Mouse (Mus musculus) right cerebral cortex, adult 18-20 months (tissue): Measurements from ENCODE around the gene Fstl3.
A peak's percentile ranks its signal among the peaks of the same experiment; 100 is the strongest.

ENCODE experiments used
- DNase-seq: peaks from one replicate; pipeline ENCODE4 v3.0.0; 2022; ENCODE audit warnings: mixed read lengths

The Fstl3 gene

DNA sequence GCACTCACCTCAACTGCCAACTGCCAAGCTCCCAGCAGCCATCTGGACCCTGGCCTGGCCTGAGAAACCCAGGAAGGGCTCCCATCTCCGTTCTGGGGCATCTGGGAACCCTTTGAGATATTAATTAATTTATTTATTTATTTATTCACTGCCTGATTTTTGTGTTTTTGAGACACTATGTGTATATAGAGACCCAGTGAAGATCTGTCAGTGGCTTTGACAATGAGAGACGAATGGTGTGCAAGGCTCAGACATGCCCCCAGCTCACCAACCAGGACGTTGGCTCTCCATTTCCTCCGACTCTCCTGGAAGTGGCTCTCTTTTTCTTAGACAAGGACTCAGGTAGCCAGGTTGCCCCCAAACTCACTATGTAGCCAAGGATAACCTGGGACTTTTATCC, 13.8 kb downstream of the Fstl3 start, which contains the start of gene Prss57:
Gene Prss57, minus strand, starts transcription at position 101 of the 400 bp plus-strand sequence.
- DNase-seq, result no peak

DNA sequence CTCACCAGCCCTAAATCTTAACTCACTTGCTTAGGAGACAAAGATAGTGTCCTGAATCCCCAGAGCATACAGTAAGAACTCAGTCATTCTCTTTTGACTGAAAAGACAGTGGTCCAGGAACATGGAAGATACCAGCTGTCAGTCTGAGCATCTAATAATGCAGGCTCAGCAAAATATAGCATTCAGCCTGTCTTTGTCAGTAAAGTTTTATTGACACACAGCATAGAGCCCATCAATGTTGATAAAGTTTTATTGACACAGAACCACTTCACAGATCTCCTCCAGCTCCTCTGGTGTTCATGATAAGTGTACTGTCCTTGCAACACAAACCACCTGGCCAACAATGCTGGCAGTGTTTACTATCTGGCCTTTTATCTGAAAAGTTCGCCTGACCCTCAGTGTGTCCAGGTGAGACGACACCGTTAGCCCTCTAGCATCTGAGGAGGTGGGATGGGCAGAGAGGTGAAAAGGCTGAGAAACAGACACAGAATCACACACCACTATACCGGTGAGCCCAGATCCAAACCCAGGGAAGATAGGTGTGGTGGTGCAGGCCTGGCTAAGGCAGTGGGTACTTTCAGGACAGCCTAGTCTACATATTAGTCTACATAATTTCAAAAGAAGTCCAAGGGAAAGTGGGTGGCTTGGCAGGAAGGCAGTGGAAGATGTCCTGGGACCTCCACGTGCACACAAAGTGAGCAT, 15.4 kb downstream of the Fstl3 start:
- DNase-seq, result no peak

DNA sequence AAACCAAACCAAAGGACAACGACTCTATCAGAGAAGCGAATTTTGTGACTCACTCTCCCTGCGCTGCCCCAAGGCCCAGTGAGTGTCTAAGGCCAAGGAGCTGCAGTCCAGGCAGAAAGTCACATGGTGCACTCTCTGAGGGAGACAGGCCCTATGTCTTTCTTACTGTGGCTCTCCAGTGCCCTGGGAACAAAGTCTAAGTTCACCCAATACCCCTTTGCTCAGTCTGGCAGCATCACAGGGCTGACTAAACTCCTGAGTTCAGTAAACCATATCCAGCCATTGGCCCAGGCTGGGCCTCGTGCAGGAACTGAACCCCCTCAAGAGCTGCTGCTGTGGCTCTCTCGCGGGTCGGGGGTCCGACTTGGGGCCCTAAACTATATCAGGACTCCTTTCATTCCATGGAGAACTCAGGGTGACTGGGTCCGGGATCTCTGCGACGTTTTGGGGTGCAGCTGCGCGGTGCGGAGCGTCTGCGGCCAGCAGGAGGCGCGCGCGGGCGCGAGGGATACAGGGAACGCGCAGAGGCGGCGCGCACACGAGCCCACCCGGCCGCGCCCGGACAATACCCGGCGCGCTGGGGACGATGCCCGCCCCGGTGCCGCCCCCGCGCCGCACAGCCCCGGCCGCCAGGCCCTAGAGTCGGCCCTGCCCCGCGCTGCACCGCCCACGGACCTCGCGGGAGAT, 16.1 kb downstream of the Fstl3 start, which contains the start of gene Palm:
Gene Palm, plus strand, starts transcription at position 522 of the 687 bp plus-strand sequence.
- peak; percentile 85 for DNase-seq

DNA sequence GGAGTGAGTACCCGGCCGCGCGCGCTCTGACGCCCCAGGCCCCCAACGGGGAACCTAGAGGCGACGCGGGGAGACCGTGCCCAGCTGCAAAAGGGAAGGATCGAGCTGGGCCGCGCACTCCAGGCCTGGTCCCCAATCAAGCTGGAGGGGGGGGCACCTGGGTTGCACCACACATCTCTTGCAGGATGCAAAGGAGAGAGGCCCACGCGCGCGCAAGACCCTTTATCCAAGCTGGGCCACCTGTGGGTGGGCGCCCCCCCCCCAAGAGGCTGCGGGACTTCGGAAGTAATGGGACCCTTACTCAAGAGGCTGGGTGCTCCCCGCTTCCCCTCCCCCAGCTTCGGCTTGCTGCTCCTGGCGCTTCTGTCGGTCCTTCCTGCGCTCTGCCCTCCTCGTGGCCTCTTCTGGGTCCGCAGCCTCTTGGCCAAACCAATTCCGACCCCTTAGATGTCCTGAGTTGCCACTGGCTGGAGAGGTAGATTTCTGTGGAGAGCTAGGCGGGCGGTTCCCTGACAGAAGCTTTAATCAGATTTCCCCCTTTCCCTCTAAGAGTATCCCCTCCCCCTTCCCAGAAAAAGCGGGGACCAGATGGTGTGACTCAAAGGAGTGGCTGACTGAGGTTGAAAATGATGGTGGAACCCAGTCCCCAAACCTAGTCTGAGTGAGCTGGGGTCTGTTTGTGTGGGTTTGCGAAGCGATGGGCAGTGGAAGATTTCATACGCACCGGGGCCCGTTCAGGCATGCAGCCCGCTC, 16.8 kb downstream of the Fstl3 start:
- peak; percentile 71 for DNase-seq

DNA sequence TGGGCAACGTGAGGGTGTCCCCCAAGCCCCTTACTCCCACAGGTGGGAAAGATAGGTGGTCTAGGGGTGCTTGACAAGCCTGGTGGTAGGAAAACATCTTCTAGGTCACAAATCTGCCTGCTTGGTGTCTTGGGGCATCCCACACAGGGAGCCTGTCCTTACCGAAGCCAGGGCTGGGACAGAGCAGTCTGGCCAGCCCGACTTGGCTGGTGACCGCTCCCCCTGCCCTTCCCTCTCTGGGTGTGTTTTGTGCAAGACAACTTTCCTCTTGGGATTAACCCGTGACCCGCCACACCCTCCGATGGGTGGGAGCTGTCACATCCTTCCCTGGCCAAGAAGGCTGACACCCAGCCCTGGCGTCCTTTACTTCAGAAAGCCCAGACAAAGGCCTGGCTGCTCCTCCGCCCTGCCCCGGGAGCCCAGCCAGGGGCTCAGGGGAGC, 17.4 kb downstream of the Fstl3 start:
- no peak for DNase-seq

DNA sequence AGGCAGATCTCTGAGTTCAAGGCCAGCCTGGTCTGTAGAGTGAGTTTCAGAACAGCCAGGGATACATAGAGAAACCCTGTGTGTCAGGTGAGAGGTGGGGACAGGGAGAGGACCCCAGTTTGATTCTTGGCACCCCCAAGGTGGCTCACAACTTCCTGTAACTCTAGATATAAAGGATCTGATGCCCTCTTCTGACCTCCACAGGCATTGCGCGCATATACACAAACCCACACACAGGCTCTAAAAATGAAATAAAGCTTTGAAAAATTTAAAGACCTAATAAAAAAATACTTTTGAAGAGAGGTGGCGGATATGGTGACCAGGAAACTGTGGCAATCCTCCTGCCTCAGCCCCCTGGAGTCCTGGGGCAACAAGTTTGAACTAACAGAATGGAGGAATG, 18.8 kb downstream of the Fstl3 start:
- no peak for DNase-seq

DNA sequence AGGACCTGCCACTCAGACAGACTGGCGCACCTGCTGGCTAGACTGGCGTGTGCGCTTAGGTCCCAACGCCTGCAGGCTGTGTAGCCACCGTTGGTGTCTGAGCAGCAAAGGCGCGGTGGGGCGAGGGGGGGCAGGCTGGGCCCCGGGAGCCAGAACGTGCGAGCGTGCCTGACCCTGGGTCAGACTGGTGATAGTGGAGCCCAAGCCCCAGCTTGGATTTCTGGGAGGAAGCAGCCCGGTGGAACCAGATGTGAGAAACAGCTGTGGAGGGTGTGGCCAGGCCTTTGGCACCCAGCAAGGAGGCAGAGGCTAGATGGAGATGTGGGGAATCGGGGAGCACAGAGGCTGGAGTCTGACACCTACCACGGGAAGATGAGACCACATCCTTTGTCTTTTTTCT, 20.3 kb downstream of the Fstl3 start:
- no peak for DNase-seq

DNA sequence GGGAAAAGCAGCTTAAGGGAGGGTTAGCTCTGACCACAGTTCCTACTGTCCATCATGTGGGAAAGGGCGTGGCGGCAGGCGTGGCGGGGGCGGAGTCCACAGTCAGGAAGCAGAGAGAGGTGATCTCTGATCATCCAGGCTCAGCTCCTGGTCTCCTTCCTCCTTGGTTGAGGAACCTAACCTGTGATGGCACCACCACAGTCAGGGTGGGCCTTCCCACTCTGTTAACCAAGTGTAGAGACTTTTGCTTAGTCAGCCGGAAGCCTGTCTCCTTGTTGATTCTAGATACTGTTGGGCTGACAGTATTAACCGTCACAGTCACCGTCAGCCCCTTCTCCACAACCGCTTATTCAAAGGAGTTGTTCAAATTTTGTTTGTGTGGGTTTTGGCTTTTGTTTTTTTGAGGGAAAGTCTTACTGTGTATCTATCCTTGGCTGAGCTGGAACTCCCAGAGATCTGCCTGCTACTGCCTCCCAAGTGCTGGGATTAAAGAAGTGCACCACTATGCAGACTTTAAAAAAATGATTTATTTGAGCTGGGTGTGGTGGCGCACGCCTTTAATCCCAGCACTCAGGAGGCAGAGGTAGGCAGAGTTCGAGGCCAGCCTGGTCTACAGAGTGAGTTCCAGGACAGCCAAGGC, 21.3 kb downstream of the Fstl3 start:
- DNase-seq, result no peak

DNA sequence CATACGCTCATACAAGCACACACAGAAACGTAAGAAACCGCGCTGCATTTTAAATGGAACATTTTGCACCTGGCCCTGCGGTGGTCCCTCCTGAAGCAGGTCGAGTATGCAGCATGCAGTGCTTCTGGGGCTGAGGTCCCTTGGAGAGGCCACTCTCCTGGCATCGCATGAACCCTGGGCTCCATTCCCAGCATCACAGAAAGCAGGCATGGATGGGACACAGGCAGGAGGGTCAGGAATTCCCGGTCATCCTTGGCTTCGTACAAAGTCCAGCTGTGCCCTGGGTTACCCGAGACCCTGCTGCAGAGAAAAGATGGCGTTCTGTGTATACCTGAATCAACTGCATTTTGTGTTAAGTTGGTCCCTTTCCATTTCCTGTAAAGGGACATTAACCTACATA, 23.4 kb downstream of the Fstl3 start:
- no peak for DNase-seq

DNA sequence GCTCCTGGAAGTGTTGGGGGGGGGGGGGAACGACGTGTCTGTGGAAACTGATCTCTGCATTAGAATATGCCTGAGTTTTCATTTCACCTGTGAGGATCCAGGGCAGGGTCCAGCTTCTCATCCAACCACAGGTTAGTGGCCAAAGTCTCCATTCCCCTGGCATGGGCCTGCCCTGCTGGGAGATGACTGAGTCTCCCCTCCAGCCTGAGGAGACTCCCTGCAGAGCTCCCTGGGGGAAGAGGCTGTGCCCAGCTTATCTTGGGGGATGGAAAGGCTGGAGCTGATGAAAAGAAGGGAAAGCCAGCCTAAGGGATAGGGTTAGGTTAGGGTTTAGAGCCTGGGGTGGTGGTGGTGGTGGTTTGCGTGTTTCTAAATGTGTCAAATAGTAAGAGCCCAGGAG, 24.8 kb downstream of the Fstl3 start:
- DNase-seq, result no peak

DNA sequence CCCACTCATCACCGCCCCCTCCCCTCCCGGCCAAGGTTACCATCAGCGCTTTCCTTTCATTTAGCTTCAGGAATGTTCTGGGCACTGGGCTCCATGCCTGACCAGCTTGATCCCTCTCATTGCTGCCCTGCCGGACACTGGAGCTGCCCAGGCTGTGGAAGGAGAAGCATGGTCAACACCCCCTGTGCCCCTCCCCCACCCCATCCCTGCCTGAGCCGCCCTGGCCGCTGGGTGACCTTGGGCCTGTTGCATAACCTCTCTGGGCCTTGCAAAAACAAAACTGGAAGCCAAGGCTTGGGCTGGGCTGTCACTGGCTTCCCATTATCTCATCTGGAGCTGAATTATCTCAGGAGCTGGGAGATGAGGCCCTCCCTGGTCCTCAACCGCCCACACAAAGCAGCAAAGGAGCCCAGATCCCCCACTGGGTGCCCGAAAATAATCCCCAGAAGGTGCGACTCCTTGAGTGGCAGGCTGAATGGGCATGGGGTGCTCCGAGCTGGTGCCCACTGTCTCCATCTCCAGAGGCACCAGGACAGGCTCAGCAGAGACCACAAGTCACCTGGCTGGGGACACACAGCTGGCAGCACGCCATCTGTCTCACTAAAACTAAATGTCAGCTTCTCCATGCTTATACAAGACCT, 25.4 kb downstream of the Fstl3 start:
- peak; percentile 60 for DNase-seq

DNA sequence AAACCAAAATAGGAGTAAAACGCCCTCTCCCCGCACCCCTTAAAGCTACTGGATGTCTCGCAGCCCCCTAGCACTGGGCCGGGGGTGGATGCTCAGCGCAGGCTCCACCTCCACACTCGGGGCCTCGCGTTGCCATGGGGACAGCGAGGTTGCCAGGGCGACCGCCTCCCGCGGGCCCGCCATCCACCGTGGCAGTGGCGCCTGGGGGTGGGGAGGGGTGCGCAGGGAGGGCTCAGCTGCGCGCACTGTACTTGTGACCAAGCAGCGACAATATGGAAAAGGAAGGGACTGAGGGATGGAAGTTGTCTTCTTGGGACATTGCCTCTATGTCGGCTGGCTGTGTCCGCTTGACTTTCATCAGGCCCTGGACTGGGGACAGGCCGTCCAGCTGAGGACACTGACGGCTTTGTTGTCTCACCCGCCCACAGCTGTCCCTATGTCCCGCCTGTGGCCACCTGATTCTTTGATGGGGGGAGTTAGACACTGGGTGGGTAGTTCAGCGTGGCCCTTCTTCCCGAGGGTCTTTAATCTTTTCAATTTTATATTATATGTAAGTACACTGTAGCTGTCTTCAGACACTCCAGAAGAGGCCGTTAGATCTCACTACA, 26.7 kb downstream of the Fstl3 start:
- peak; percentile 97 for DNase-seq

DNA sequence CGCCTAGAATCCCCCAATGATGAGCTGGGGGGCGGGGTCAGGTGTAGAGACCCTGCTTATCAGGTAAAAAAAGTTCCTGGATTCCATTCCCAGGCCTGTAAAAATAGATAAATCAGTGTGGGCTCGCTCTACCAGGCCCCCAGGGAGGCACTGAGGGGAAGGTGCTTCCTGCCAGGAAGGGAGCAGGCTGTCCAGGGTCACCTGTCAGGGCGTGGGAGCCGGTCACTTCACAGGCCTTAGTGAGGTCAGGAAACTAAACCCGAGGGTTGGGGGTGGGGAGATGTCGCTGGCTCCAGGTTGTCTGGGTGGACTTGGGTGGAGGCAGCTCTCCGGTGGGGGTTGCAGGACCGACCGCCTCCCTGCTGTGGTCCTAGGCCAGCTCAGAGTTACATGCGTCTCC, 28.6 kb downstream of the Fstl3 start:
- no peak for DNase-seq

DNA sequence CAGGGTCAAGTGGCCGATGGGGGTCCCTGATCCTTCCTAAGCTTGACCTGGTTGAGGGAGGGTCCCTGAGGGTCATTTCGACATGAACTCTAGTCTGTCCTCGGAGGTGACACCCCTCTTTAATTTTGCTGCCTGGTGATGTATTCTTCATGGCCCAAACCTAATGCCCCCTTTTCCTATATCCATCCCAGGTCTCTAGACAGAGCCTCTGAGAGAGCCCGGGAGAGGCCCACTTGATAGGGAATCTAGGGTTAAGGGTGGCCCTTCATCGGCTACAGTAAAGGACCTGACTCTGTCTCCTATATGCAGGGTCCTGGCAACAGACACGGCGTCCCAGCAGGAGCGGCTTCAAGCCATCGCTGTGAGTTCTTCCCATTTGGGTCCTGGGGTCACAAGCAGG, 29.3 kb downstream of the Fstl3 start:
- DNase-seq, result no peak

DNA sequence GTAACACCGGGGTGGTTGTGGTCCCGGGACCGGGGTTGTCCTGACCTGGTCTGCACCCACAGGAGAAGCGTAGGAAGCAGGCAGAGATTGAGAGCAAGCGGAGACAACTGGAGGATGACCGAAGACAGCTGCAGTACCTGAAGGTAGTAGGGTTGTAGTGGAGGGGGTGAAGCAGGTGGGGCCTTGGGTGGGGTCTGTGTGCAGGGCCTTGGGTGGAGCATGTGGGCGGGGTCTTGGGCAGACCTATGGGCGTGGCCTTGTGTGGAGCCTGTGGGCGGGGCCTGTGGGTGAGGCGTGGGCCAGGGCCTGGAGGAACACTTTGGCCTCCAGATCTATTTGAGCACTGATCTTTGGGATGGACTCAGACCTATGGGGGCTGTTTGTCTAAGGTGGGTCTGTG, 29.9 kb downstream of the Fstl3 start:
- DNase-seq, result no peak

DNA sequence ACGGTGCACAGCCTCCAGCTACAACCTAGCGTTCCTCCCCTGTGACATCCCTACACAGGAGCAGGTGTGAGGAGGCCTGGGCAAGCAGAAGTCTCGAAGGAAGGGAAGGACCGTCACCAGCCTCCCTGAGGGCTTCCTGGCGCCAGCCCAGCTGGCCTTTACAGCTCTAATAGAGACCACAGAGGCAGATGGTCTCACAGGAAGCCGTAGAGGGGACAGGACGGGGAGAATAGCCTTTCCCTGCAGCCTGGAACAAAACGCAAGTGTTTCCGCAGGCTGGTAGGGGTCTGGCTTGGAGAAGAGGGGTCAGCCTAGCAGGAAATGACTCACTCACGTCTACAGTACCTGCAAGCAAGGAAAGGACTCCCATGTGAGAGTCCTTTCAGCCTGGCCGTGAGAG, 30.8 kb downstream of the Fstl3 start:
- DNase-seq, result no peak

DNA sequence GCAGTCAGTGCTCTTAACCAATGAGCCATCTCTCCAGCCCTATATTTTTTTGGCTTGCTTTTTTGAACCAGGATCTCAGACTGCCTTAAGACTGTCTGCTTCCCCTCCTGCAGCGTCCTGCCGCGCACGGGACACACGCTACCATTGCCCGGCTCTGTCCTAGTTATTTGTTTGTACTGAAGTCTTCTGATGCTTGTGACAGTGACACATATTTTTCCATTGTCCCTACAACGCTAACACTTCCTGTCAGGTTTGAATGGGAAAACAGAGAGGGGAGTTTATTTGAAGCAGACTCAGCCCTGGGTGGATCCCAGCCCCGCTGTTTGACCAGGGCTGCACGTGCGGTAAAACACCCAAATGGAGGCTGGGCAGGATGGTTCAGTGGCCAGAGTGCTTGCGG, 31.7 kb downstream of the Fstl3 start:
- no peak for DNase-seq

DNA sequence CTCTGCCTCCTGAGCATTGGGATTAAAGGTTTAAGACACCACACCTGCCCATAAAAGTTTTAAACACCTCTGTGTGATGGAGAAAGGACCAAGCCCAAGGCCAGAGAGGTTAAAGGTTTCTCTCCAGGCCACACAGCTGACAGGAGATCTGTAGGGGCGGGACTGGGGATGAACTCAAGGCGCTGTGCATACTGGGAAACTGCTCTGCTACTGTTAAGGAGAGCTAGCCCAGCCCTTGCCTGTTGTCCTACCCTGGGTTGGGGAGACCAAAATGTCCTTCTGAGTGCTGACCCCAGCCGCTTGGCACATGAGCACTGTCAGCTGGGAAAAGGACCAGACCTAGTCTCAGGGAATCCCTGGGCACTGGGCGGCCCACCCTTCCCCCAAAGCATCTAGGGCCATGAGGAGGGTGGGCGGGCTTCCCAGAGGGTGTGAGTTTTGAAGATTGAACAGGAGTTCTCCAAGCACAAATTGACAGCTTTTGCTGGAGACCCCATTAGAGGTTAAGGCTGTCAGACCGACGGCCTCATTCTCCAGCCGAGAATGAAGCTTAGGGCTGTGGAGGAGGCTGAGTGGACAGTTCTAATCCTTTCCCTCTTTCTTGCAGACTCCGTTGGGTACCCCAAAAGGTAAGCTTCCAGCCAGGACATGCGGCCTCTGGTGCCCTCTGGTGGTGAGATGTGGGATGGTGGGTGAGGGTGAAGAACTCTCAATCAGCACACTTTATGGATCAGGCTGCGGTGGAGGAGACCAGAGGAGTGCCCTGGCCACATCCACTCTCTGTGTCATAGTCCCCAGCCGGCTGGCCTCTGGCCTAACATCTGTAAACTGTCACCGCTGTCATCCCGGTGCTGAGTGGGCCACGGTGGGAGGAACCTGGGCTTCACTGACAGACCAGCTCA, 34.9 kb downstream of the Fstl3 start:
- peak; percentile 77 for DNase-seq

DNA sequence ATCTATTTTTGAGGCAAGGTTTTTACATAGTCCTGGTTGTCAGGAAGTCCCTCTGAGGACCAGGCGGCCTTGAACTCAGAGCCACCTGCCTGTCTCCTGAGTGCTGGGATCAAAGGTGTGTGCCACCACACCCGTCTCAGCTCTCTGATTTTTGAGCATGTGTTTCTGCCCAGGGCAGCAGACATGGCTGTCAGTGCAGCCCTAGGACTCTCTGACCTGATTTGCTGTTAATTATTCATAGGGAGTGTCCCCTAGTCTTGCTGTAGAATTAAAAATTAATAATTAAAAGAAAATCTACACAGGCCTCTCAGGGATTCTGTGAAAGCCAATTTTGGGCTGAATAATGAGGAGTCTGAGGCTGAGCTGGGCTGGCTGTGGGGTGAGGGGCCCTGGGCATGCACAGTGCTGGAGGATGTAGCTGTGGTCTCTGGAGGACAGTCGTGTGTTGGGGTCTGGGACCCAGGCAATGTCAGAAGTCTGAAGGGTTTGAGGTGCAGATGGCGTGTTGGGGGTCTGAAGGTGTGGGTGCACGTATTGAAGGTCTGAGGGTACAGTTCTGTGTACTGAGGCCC, 37.3 kb downstream of the Fstl3 start:
- DNase-seq, result no peak

DNA sequence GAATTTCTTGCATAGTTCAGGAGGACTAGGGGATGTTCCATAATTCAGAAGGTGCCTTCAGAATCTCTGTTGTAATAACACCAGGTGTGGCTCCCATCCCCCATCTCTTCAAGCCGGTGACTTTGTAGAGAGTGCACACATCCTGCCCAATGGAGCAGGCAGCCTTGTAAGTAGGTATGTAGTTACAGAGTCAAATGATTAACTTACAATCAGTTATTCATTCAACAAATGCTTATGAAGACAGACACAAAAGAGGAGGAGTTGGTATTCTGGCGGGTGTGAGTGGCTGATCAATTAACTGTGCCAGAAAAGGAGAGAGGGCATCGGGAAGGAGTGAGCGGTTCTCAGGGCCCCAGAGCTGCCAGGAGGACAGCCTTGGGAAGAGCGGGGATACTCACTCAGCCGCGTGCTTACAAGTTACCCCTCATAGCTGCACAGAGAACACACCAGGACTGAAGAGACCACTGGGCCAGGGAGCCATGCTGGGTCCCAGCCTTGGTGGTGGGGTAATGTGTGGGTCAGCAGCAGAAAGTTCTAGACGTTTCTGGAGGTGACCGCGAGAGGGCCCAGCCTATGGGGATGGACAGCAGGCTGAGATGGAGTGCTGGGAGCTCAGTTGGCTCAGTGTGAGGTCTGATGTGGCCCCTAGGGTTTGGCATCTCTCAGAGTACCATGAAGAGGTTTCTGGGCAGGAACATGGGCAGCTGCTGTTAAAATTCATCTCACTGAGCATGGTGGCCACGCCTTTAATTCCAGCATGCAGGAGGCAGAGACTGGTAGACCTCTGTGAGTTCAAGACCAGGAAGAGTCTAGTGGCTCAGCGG, 38.8 kb downstream of the Fstl3 start:
- no peak for DNase-seq
